Mouse (Mus musculus) olfactory bulb, adult 2 months (tissue): ENCODE results near the gene Zfp513. TPM values are rescaled to one million over a fixed set of nuclear protein-coding genes. Genes with fewer than 3 reads are reported as not detected.
A peak's percentile ranks its signal among the peaks of the same experiment; 100 is the strongest.
"Not testable (repeated sequence)": the region's sequence is repeated elsewhere in the genome, so short reads cannot be mapped to it uniquely, and the experiment has no call there.

Source experiments
- H3K27ac ChIP-seq: fragments of 200-500 bp; 2 replicates; pipeline ENCODE4 v1.5.1; 2012; ENCODE audit warnings: low read depth, low read length; ENCODE audit not compliant: insufficient read depth
- H3K4me1 ChIP-seq: fragments of 200-500 bp; 2 replicates; pipeline ENCODE4 v1.6.1; 2012; ENCODE audit warnings: low read length; ENCODE audit not compliant: control insufficient read depth, insufficient read depth
- H3K4me3 ChIP-seq: fragments of 200-500 bp; 2 replicates; pipeline ENCODE4 v1.5.1; 2012; ENCODE audit warnings: mild to moderate bottlenecking, low read depth, low read length, moderate library complexity; ENCODE audit not compliant: insufficient read depth
- CTCF ChIP-seq: fragments of 200-500 bp; IDR thresholded peaks from 2 replicates; pipeline ENCODE4 v1.5.1; 2012; ENCODE audit warnings: low read depth, mild to moderate bottlenecking, low read length, moderate library complexity; ENCODE audit not compliant: insufficient read depth
- POLR2A ChIP-seq: fragments of 200-500 bp; IDR thresholded peaks from 2 replicates; pipeline ENCODE4 v1.6.1; 2012; ENCODE audit warnings: mild to moderate bottlenecking, low read depth, low read length, moderate library complexity; ENCODE audit not compliant: insufficient read depth
- WGBS: fragments of 180-500 bp; shearing (Covaris S2); methylation state at CpG from one replicate; pipeline ENCODE4 v1.1.7; 2018; 5-methylcytosine and 5-hydroxymethylcytosine counted together
- polyA plus RNA-seq: library from polyadenylated mRNA; stranded (reverse); fragments of >200 nt; gene quantifications from 2 replicates; pipeline ENCODE4 v1.2.4, GENCODE M21; 2012; ENCODE audit warnings: low replicate concordance; ENCODE audit not compliant: missing spikeins, insufficient read depth, insufficient read length

Gene Zfp513
- polyA plus RNA-seq, 1 experiment: not detected

DNA sequence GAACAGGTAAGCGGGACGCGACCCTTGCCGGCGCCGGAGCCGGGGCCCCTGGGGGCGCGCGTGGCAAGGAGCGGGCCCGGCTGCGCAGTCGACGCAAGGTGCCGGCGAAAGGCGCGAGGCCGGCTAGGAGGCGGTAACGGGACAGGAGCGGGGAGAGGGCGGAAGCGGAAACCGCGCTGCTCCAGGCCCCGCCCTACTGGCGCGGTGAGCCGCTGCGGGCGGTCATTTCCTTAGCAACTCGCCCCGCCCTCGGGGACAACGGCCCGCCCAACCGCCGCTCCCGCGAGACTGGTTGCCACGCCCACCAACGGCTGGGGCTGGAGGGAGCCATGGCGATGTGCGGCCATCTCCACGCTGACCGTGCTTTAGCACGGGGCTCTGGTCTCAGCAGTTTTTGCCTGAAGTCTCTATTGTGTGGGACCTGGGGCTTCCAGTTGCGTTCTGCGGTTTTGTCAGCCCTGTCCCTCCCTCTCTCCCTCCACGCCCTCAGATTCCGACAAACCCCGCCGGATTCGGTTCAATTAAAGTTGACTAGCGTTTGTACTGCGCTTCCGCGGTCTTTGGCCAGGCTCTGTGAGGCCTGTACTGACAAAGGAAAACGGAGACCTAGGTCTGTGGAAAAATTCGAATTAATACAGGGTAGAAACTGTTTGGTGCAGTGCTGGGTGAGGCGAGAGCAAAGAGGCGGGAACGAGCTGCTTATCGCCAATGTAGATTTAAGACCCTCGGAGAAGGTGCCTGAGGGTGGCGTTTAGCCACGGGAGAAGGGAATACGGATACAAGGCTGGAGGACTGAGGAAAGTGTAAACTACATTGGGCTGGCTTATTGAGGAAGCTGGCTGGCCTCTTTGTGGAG lies 18.6 kb upstream of the Zfp513 start, which contains the start of gene Ppm1g:
Gene Ppm1g, minus strand, starts transcription at position 240 of the 856 bp plus-strand sequence.
- Histone ChIP-seq H3K27ac (peak within 1 kb of the TSS; percentile 64), H3K4me1 (0 out of 2 replicates have a peak, but pooled peaks cover 2% of the 10 kb centered on the region), H3K4me3 (peak within 1 kb of the TSS; percentile 97)
- TF ChIP-seq POLR2A (peak; percentile 95), CTCF (no peak)
- WGBS: under 1% methylated on average over 68 of the region's 70 CpGs

GRCm38 (mm10) chr5:31219911-31220447 lies 17.9 kb upstream of the Zfp513 start:
- H3K4me1 ChIP-seq: 0 out of 2 replicates have a peak, but pooled peaks cover 2% of the 10 kb centered on the region
- H3K4me3 ChIP-seq: peak overlapping the region; percentile 97
- peak overlapping the region; percentile 64 for H3K27ac ChIP-seq
- under 1% methylated on average over 40 of the region's 40 CpGs for WGBS
- no peak for TF ChIP-seq CTCF
- TF ChIP-seq POLR2A: no peak

- TF ChIP-seq POLR2A: no peak
- TF ChIP-seq CTCF: no peak
- 1% methylated on average over 11 of the region's 11 CpGs for WGBS
- Histone ChIP-seq H3K27ac (no peak overlapping the region), H3K4me3 (peak overlapping the region; percentile 97), H3K4me1 (0 out of 2 replicates have a peak, but pooled peaks cover 2% of the 10 kb centered on the region)
Measured at GRCm38 (mm10) chr5:31219474-31219873, 17.4 kb upstream of the Zfp513 start.

DNA sequence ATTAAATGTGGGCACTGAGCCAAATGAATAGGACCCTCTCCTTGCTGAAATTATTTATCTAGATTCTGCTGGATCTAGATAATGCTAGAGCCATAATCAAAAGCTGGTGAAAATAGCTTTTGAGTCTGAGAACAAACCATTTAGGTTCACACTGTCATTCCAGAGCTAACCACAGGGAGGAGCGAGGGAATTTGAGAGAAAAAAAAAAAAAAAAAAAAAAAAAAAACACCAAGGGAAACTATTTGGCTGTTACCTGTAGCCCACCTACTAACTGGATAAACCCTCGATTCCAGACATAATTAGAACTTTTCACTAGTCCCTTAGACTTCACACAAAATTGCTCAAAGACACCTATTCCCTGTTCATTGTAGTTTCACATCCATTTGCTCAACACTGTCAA lies 17.0 kb upstream of the Zfp513 start:
- no peak overlapping the region for H3K27ac ChIP-seq
- WGBS: 3% methylated on average over 2 of the region's 2 CpGs

GRCm38 (mm10) chr5:31218294-31218693 lies 16.2 kb upstream of the Zfp513 start:
- TF ChIP-seq CTCF (no peak), POLR2A (no peak)
- Histone ChIP-seq H3K4me3 (no peak overlapping the region), H3K4me1 (0 out of 2 replicates have a peak, but pooled peaks cover 2% of the 10 kb centered on the region), H3K27ac (no peak overlapping the region)
- 57% methylated on average over 7 of the region's 7 CpGs for WGBS

More for the DNA sequence above, 17.0 kb upstream of the Zfp513 start:
- no peak for TF ChIP-seq POLR2A
- no peak for TF ChIP-seq CTCF
- H3K4me1 ChIP-seq: 0 out of 2 replicates have a peak, but pooled peaks cover 2% of the 10 kb centered on the region
- H3K4me3 ChIP-seq: no peak overlapping the region

DNA sequence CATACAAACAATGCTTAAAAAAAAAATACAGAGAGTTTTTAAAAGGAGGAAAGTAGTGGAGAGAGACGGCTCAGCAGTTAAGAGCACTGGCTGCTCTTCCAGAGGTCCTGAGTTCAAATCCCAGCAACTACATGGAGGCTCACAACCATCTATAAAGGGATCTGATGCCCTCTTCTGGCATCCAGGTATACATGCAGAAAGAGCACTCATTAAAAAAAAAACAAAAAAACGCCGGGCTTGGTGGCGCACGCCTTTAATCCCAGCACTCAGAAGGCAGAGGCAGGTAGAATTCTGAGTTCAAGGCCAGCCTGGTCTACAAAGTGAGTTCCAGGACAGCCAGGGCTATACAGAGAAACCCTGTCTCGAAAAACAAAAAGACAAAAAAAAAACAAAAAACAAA lies 14.5 kb upstream of the Zfp513 start:
- H3K4me1 ChIP-seq, H3K27ac ChIP-seq, H3K4me3 ChIP-seq: not testable (repeated sequence)
- 82% methylated on average over 6 of the region's 6 CpGs for whole genome bisulfite sequencing

GRCm38 (mm10) chr5:31204421-31204820 lies 2.3 kb upstream of the Zfp513 start:
- H3K4me3 ChIP-seq: no peak overlapping the region
- WGBS: 94% methylated on average over 6 of the region's 6 CpGs
- peaks cover 17% of the 10 kb centered on the region for H3K4me1 ChIP-seq
- H3K27ac ChIP-seq: no peak overlapping the region
- TF ChIP-seq POLR2A: no peak
- TF ChIP-seq CTCF: no peak

DNA sequence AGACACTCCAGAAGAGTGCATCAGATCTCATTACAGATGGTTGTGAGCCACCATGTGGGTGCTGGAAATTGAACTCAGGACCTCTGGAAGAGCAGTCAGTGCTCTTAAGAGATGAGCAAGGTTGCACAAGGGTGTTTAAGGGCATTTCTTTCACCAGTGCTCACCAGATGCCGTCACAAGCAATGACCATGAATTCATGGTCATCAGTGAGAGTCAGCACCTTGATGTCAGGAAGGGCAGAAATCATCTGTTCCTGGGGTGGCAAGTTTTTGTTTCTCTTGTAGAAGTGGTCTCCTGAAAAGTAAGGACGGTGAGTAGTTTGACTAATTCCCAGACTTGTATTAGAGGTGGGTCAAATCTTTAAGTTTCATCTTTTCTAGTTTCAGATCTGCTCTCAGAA lies 1.8 kb upstream of the Zfp513 start:
- H3K27ac ChIP-seq: no peak overlapping the region
- TF ChIP-seq CTCF (no peak), POLR2A (no peak)
- H3K4me3 ChIP-seq: no peak overlapping the region
- peaks cover 17% of the 10 kb centered on the region for H3K4me1 ChIP-seq
- WGBS: 98% methylated on average over 2 of the region's 2 CpGs

DNA sequence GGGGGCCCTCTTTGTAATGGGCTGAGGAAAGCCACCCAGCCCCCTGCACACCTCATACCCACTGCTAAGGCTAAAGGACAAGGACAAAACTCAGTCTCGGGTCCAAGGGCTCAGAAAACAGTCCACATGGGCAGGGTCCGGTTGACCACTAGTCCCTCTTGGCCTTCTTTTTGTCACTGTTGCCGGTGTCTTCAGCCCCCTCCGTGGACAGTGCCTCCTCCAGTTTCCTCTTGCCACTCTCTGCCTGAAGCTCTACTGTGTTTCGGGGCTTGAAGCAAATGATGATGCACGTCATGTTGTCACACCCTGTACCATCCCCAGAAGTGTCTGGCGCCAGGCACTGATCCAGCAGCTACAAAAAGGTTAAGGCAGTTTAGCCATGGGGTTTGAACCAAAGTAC lies 830 bp upstream of the Zfp513 start:
- Histone ChIP-seq H3K4me1 (peaks cover 17% of the 10 kb centered on the region), H3K27ac (0 out of 2 replicates have a peak overlapping the region, but pooled peaks have one; percentile 28), H3K4me3 (peak overlapping the region; percentile 53)
- TF ChIP-seq POLR2A (no peak), CTCF (no peak)
- 88% methylated on average over 7 of the region's 7 CpGs for WGBS
